Mouse (Mus musculus) thymus, postnatal 14 days (tissue): ENCODE measurements around the gene Ccnd2.
A peak's percentile ranks its signal among the peaks of the same experiment; 100 is the strongest.

ENCODE experiments used
- DNase-seq: peaks from one replicate; pipeline ENCODE4 v3.0.0; 2021

The Ccnd2 gene

DNA sequence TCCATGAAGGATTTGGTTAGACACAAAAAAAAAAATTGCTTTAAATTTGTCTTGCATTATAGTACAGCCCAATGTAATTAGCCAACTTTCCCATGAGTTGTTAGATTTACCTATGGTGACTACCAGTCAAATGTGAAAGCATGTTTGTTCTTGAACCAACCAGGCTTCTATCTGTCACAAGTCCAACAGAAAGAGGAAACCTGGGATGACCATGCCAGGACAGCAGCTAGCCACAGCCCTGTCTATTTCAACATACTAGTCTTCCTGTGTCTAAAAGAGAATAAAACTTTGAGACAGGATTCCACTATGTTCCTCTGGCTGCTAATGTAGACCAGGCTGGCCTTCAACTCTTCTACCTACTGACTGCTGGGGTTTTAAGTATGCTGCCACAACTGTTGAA, 44.6 kb downstream of the Ccnd2 start:
- no peak for DNase-seq

DNA sequence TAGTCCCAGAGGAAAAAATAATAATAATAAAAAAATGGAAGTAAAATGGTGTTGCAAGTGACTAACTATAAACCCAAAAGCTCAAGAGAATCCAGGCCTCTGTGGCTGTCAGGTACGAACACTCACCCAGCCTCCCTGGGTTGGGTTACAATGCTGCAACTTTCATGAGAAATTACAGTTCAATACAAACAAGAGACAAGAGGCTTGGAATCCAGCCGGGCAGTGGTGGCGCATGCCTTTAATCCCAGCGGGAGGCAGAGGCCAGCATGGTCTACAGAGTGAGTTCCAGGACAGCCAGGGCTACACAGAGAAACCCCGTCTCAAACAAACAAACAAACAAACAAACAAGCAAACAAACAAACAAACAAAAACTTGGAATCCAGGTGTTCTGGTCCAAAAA, 45.3 kb downstream of the Ccnd2 start:
- no peak for DNase-seq

DNA sequence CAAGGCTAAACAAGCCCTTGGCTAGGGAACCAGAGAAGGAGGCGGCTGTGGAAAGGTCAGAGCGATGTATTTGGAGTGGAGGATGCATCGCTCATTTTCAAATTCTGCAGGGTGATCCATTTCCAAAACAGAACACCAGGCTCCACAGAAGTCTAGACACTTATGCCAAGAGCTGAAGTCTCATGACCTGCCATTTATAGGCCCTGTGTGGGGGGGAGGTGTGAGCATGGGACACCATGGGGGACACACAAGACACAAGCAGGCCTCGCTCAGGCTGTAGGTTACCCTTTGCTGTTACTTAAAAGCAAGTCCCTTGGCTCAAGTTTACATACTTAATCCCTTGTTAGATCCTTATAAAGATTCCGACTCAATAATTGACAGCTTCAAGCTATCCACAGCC, 45.8 kb downstream of the Ccnd2 start:
- DNase-seq = no peak

DNA sequence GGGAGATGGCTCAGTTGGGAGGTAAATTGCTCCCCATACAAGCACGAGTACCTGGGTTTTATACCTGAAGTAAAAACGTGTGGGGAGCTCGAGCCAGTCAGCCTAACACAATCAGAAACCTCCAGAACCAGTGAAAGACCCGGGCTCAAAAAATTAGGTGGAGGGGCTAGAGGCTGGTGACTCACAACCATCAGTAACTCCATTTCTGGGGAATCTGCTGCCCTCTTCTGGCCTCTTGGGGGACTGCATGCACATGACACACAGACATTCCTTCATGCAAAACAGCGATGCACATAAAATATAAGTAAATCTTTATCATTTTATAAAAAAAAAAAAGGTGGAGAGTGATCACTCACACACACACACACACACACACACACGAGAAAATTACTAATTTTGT, 46.9 kb downstream of the Ccnd2 start:
- peak; percentile 62 for DNase-seq

DNA sequence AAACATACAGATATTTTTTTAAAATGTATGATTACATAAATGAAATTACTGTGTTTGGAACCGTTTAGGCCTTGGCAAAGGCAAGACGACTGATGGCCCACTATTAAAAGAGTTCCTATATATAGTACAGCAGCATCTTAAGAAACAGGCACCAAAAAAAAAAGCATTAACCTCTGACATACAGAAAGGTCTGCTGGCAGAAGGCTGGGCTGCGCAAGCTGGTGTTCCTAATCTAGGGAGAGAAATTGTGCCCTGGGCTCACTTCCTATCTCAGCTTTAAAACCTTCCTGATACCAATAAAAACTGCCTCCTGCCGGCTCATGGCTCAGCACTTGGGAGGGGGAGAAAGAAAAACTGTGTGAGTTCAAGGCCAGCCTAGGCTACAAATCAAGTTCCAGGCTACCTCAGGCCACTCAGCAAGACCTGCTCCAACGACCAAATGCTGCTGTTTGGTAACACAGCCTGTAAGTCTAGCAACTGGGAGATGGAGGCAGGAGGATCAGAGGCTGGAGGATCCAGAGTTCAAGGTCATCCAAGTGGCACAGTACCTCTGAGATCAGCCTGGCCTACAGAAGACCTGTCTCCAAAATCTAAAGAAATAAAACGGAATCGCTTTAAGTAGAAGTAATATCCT, 47.5 kb downstream of the Ccnd2 start:
- no peak for DNase-seq

DNA sequence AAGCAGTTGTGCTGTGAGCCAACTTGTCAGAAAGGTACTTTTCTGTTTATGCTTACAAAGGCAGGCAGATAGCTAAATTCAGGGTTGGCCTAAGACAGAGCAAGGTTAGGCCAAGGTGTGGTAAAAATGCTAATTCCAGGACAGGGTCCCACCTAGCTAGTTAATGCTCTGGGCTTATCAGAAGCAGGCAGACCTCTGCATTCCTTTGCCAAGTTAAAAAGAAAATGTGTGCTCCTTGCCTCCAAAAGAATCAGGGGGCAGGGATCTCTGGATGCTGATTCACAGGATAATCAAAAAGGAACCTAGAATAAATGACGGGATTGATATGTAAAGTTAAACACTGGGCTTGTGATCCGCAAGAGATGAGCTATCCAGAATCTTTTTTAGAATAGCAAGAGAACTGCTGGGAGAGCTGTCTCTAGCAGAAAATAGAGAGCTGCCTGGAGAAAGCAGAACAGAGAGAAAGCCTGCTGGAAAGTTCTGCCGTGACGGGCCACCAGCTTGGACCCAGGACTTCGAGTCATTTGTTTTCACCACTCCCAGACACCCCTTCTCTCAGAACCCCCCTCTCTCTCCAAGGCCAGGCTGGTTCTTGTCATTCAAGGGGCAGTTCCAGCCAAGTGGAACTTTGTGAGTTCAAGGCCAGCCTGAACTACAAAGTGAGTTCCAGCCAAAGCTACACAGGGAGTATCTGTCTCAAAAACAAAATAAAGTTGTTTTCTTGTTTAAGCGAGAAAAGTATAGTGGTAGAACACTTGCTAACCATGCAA, 48.3 kb downstream of the Ccnd2 start:
- no peak for DNase-seq

DNA sequence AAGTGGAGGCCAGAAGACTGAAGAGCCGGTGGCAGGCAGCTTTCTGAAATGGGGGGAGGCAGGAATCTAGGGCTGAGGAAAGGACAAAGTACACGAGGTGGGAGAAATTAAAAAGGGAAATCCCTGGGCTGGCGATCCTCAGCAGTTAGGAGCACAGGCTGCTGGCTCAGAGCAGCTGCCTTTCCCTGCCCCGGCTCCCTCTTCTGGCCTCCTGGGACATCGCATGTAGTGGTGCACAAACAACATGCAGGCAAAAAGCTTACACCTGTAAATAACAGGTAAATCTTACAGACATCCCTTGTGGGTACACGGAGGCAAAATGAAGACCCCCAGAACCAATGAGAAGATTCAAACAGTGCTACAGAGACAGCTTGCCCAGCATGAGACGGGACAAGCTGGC, 57.4 kb downstream of the Ccnd2 start:
- DNase-seq = peak; percentile 27

DNA sequence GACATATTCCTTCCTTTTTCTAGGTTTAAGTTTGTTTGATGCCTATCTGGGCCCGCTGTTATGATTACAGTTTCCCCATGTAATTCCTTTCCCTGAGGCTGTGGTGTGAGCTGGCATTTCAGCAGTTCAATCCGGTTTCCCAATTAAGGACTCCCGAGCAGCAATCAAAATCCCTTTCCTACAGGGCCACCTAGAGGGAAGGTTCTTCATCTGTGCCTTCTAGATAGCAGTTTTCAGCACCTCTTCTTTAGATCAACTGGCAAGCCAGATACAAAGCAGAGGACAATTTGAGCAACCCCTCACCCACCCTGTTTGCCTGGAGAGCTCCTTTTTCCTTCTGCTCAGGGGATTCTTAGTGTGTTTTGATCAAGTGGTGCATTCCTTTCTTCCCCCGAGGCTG, 65.3 kb downstream of the Ccnd2 start:
- DNase-seq = peak; percentile 32

DNA sequence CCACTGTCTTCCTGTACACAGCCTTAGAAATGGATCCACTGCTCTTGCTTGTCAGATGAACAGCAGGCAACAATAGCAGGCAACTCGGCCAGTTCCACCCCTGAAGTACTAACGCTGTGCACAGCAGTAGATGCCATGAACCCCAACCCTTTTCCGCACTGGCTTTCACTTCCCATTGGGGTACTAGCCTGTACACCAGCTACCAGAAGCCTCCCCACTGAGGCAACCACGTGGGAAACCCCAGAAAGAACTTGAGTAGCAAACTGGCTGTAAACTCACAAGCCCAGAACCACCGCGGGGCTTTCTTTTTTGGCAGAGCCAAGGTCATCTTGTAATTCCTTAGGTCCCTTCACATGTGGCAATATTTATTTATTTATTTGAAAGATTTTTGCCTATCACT, 70.2 kb downstream of the Ccnd2 start:
- DNase-seq = no peak

DNA sequence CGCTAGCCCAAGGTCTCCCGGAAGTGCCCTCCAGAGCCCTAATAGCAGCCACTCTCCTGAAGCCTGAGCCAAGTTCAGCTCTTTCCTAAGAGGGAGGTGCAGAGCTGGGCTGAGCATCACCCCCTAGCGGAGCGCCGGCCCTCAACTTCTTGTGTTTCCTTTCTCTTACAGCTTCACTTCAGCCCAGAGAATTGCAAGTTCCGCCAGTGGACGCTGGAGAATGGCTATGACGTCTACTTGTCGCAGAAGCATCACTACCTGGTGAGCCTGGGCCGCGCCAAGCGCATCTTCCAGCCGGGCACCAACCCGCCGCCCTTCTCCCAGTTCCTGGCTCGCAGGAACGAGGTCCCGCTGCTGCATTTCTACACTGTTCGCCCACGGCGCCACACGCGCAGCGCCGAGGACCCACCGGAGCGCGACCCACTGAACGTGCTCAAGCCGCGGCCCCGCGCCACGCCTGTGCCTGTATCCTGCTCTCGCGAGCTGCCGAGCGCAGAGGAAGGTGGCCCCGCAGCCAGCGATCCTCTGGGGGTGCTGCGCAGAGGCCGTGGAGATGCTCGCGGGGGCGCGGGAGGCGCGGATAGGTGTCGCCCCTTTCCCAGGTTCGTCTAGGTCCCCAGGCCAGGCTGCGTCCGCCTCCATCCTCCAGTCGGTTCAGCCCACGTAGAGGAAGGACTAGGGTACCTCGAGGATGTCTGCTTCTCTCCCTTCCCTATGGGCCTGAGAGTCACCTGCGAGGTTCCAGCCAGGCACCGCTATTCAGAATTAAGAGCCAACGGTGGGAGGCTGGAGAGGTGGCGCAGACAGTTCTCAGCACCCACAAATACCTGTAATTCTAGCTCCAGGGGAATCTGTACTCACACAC, 71.9 kb downstream of the Ccnd2 start:
- peak; percentile 26 for DNase-seq
